Mouse (Mus musculus): ENCODE measurements around the gene Rnf43.

GRCm38 (mm10) chr11:87617606-87618005 is 44.9 kb upstream of the Rnf43 start:
- TF ChIP-seq HCFC1 (IDR thresholded peaks at IDR 0.05; ENCODE audit: low read depth, low read length) = no peak
- TF ChIP-seq CTCF (IDR thresholded peaks at IDR 0.05 in 2 of 3, conservative IDR thresholded peaks at IDR 0.05 in 1 of 3; ENCODE audit: control insufficient read depth in 1 of 3, insufficient read depth in 1 of 3, low read depth in 2 of 3, low read length in 3 of 3, poor library complexity in 1 of 3, severe bottlenecking in 1 of 3) = no peak
- no peak for TF ChIP-seq MAZ (IDR thresholded peaks at IDR 0.05; ENCODE audit: low read depth, low read length)
- TF ChIP-seq MXI1 (IDR thresholded peaks at IDR 0.05; ENCODE audit: low read depth, low read length) = no peak
- no peak for TF ChIP-seq ZNF384 (IDR thresholded peaks at IDR 0.05; ENCODE audit: low read depth, low read length)
- no peak for TF ChIP-seq EP300 (IDR thresholded peaks at IDR 0.05; ENCODE audit: low read depth in 1 of 2, low read length in 2 of 2)
- TF ChIP-seq TAL1 (IDR thresholded peaks at IDR 0.05; ENCODE audit: low read length) = no peak
- TF ChIP-seq NELFE (IDR thresholded peaks at IDR 0.05; ENCODE audit: low read depth, low read length) = no peak
- no peak for TF ChIP-seq UBTF (IDR thresholded peaks at IDR 0.05; ENCODE audit: borderline replicate concordance, insufficient read depth, low read depth, low read length)
